Comparison of ENCODE assay signal across 9 mouse cellular contexts in genomic region chr8:86475711-86476438, GRCm38 (mm10).
DNase-seq lines count a peak whose midpoint lies in the region; ATAC-seq lines count a peak whose summit lies in the region.
"Had no signal": no experiment of that assay in that cellular context is flagged by ENCODE, and none has a peak within 500 bp of the region (broad histone marks: within the 10 kb centered on the region; RNA-seq: fewer than 3 reads in every experiment).

No protein-coding gene starts in this region.

- no peak overlapping the region for H3K4me2 ChIP-seq in kidney, embryonic 16.5 days (replicated peaks; ENCODE audit: low read depth, low read length)
- no peak overlapping the region for H3K4me2 ChIP-seq in embryonic facial prominence, embryonic 11.5 days (ENCODE audit: low read depth, low read length)
- no peak overlapping the region for H3K4me2 ChIP-seq in hindbrain, embryonic 12.5 days (replicated peaks)
- H3K4me2 ChIP-seq in limb, embryonic 11.5 days (ENCODE audit: low read depth, severe bottlenecking), result no peak overlapping the region
- H3K4me2 ChIP-seq: liver, embryonic 15.5 days had no signal

- peak; percentile 59; the same call in 1 of the 2 replicates for ATAC-seq in kidney, embryonic 16.5 days (ENCODE audit: low FRiP score, low TSS enrichment)
- ATAC-seq in embryonic facial prominence, embryonic 11.5 days (replicated peaks; ENCODE audit: insufficient number of reproducible peaks, low FRiP score, low TSS enrichment, low read depth), result no peak
- peak; percentile 82 for ATAC-seq in hindbrain, embryonic 12.5 days (ENCODE audit: low FRiP score)
- ATAC-seq in limb, embryonic 11.5 days (ENCODE audit: insufficient number of reproducible peaks, low FRiP score, low TSS enrichment, low read depth), result no peak
- no peak for ATAC-seq in megakaryocyte-erythroid progenitor cell, adult 5-6 weeks (replicated peaks; ENCODE audit: low FRiP score, low TSS enrichment, poor library complexity, severe bottlenecking)

- no peak overlapping the region for H3K9ac ChIP-seq in kidney, embryonic 16.5 days (replicated peaks; ENCODE audit: low read length)
- H3K9ac ChIP-seq in embryonic facial prominence, embryonic 11.5 days (replicated peaks; ENCODE audit: low read length), result no peak overlapping the region
- H3K9ac ChIP-seq in hindbrain, embryonic 12.5 days, result no peak overlapping the region
- H3K9ac ChIP-seq in limb, embryonic 11.5 days (ENCODE audit: low read length), result no peak overlapping the region
- H3K9ac ChIP-seq: liver, embryonic 15.5 days had no signal

- H3K27ac ChIP-seq in kidney, embryonic 16.5 days (ENCODE audit: low read length), result no peak overlapping the region
- H3K27ac ChIP-seq in embryonic facial prominence, embryonic 11.5 days (replicated peaks; ENCODE audit: low read depth, low read length), result no peak overlapping the region
- peak overlapping the region; percentile 66; the same call in 1 of the 2 replicates for H3K27ac ChIP-seq in hindbrain, embryonic 12.5 days
- H3K27ac ChIP-seq in limb, embryonic 11.5 days (replicated peaks; ENCODE audit: low read depth, low read length), result no peak overlapping the region
- H3K27ac ChIP-seq: liver, embryonic 15.5 days had no signal

- no peaks in the 10 kb centered on the region for H3K27me3 ChIP-seq in kidney, embryonic 16.5 days (ENCODE audit: insufficient read depth, low read length)
- H3K27me3 ChIP-seq in embryonic facial prominence, embryonic 11.5 days (ENCODE audit: control insufficient read depth, insufficient read depth, low read length), result no peaks in the 10 kb centered on the region
- H3K27me3 ChIP-seq in hindbrain, embryonic 12.5 days, result no peaks in the 10 kb centered on the region
- H3K27me3 ChIP-seq in limb, embryonic 11.5 days (ENCODE audit: control insufficient read depth, insufficient read depth, low read length), result no peaks in the 10 kb centered on the region
- H3K27me3 ChIP-seq: liver, embryonic 15.5 days had no signal

- no peaks in the 10 kb centered on the region for H3K9me3 ChIP-seq in kidney, embryonic 16.5 days (ENCODE audit: low read length)
- H3K9me3 ChIP-seq in embryonic facial prominence, embryonic 11.5 days (replicated peaks; ENCODE audit: control insufficient read depth, low read length), result no peaks in the 10 kb centered on the region
- no peaks in the 10 kb centered on the region for H3K9me3 ChIP-seq in hindbrain, embryonic 12.5 days (replicated peaks)
- no peaks in the 10 kb centered on the region for H3K9me3 ChIP-seq in limb, embryonic 11.5 days (ENCODE audit: control insufficient read depth, low read length)
- H3K9me3 ChIP-seq: liver, embryonic 15.5 days had no signal

- WGBS in kidney, embryonic 16.5 days, result 37% methylated on average over 9 of the region's 9 CpGs
- WGBS in embryonic facial prominence, embryonic 11.5 days, result 67% methylated on average over 9 of the region's 9 CpGs
- WGBS in hindbrain, embryonic 12.5 days, result 57% methylated on average over 9 of the region's 9 CpGs
- 63% methylated on average over 9 of the region's 9 CpGs for WGBS in limb, embryonic 11.5 days

- no peak for DNase-seq in kidney, adult 9 months
- peak; percentile 15 for DNase-seq in adrenal gland, adult 8-10 months
- peak; percentile 59 for DNase-seq in embryonic facial prominence, embryonic 11.5 days (ENCODE audit: low spot score)
- DNase-seq in limb, embryonic 11.5 days (ENCODE audit: low spot score), result peak; percentile 52
- peak; percentile 13 for DNase-seq in retina, adult 2 months (ENCODE audit: low read depth, low spot score)

- H3K4me3 ChIP-seq in kidney, embryonic 16.5 days (ENCODE audit: low read length), result no peak overlapping the region
- H3K4me3 ChIP-seq in embryonic facial prominence, embryonic 11.5 days (ENCODE audit: low read depth, low read length), result no peak overlapping the region
- H3K4me3 ChIP-seq in hindbrain, embryonic 12.5 days, result no peak overlapping the region
- H3K4me3 ChIP-seq in limb, embryonic 11.5 days (ENCODE audit: low read depth, low read length), result no peak overlapping the region
- H3K4me3 ChIP-seq: liver, embryonic 15.5 days had no signal

- H3K4me1 ChIP-seq in kidney, embryonic 16.5 days (ENCODE audit: insufficient read depth, low read length), result no peaks in the 10 kb centered on the region; the same call in 1 of the 2 replicates
- H3K4me1 ChIP-seq in embryonic facial prominence, embryonic 11.5 days (ENCODE audit: control insufficient read depth, insufficient read depth, low read length), result no peaks in the 10 kb centered on the region
- peaks cover 8% of the 10 kb centered on the region for H3K4me1 ChIP-seq in hindbrain, embryonic 12.5 days
- H3K4me1 ChIP-seq in limb, embryonic 11.5 days (ENCODE audit: control insufficient read depth, insufficient read depth, low read length), result no peaks in the 10 kb centered on the region
- H3K4me1 ChIP-seq: liver, embryonic 15.5 days had no signal

- H3K36me3 ChIP-seq in kidney, embryonic 16.5 days (ENCODE audit: insufficient read depth, low read length), result no peaks in the 10 kb centered on the region
- H3K36me3 ChIP-seq in embryonic facial prominence, embryonic 11.5 days (replicated peaks; ENCODE audit: control insufficient read depth, insufficient read depth, low read depth, low read length), result no peaks in the 10 kb centered on the region
- H3K36me3 ChIP-seq in hindbrain, embryonic 12.5 days, result no peaks in the 10 kb centered on the region
- no peaks in the 10 kb centered on the region for H3K36me3 ChIP-seq in limb, embryonic 11.5 days (ENCODE audit: control insufficient read depth, insufficient read depth, low read length)
- H3K36me3 ChIP-seq: liver, embryonic 15.5 days had no signal

Comparison
In these comparisons a context has a peak if more than half of its experiments do, and no peak if none do; other contexts are left out.
1. ATAC-seq: peak in kidney, embryonic 16.5 days (single experiment) and hindbrain, embryonic 12.5 days (single experiment); none in embryonic facial prominence, embryonic 11.5 days (single experiment), limb, embryonic 11.5 days (single experiment) and megakaryocyte-erythroid progenitor cell, adult 5-6 weeks (single experiment).